Mouse (Mus musculus) CD4-positive, CD25-positive, alpha-beta regulatory T cell, adult 9 weeks (primary cell): ENCODE data around the gene Higd1c. TPM values are rescaled to one million over a fixed set of nuclear protein-coding genes. Genes with fewer than 3 reads are reported as not detected.

Source experiments
- polyA plus RNA-seq: library from polyadenylated mRNA; unstranded; fragments of 100-300 nt; shearing (Covaris generic); gene quantifications from one replicate; pipeline ENCODE4 v1.2.1, GENCODE M21; 2017

Gene Higd1c
- polyA plus RNA-seq, result not detected

DNA sequence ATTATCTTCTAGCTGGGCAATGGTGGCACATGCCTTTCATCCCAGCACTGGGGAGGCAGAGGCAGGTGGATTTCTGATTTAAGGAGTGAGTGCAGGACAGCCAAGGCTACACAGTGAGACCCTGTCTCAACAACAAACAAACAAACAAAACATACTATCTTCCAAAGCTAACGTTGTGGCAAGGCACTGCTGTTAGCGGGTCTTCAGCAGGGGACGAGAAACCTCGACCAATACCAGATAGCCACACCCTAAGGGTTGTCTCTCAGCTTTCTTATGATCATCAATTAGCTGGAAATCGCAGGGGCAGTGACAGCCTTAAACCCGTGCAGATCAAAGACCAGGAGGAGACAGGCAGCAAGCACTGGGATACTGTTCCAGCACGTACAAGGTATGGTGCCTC, at the start of gene Higd1c:
Gene Higd1c (plus strand): TSS at position 301 of the 400 bp plus-strand sequence.

GRCm38 (mm10) chr15:100334629-100335028, 29.7 kb upstream of the Higd1c start, which contains the start of gene Mettl7a3:
Gene Mettl7a3, plus strand, starts transcription at chr15:100334929.

GRCm38 (mm10) chr15:100352711-100353250, 11.6 kb upstream of the Higd1c start, which contains the start of the genes Methig1 and Mettl7a2:
Gene Methig1, plus strand, starts transcription at chr15:100353149.
Gene Mettl7a2, plus strand, starts transcription at chr15:100353200.

DNA sequence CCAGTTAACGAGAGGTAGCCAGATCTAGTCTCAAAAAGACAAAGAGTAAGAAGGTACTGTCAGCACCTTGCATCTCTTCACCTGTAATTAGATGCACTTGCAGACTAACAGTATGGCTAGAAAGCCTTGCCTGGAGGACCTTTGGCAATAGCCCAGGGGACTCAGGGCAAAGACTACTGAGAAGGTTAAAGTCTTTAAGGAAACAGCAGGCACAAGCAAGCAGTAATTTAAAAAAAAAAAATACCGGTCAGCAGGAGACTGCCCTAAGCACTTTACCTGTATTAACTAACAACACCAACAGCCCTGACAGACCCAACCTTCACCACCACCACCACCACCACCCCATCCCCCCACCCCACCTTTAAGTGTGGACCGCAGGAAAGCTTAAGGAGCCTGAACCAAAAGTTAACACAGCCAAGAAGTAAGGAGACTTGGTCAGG, 57.4 kb downstream of the Higd1c start, which contains the start of gene Gm5475:
Gene Gm5475 (plus strand): TSS at position 390 of the 440 bp plus-strand sequence.

GRCm38 (mm10) chr15:100424396-100425122, 60.2 kb downstream of the Higd1c start, which contains the start of gene Slc11a2:
Gene Slc11a2, minus strand, starts transcription at chr15:100425072.

Other genes with a start within 250 kb of the Higd1c start
- 26.9 TPM for gene Atf1, start 136.7 kb upstream of the Higd1c start, polyA plus RNA-seq
- not detected for gene Tmprss12, start 83.7 kb upstream of the Higd1c start, polyA plus RNA-seq
- 12.2 TPM for gene Mettl7a1, start 60.4 kb upstream of the Higd1c start, polyA plus RNA-seq
- not detected for gene Mettl7a3, start 29.6 kb upstream of the Higd1c start, polyA plus RNA-seq
- not detected for gene Methig1, start 11.4 kb upstream of the Higd1c start, polyA plus RNA-seq
- not detected for gene Mettl7a2, start 11.3 kb upstream of the Higd1c start, polyA plus RNA-seq
- gene Gm5475, start 57.6 kb downstream of the Higd1c start, polyA plus RNA-seq, result 0.11 TPM
- gene Slc11a2, start 60.5 kb downstream of the Higd1c start, polyA plus RNA-seq, result 52.8 TPM
- gene Letmd1, start 104.5 kb downstream of the Higd1c start, polyA plus RNA-seq, result 51.7 TPM
- 3.7 TPM for gene Csrnp2, start 130.9 kb downstream of the Higd1c start, polyA plus RNA-seq
- gene Tfcp2, start 187.5 kb downstream of the Higd1c start, polyA plus RNA-seq, result 12.5 TPM
- 8.5 TPM for gene Pou6f1, start 235.4 kb downstream of the Higd1c start, polyA plus RNA-seq